Mouse (Mus musculus): Measurements from ENCODE around the gene Camp. TPM values are rescaled to one million over a fixed set of nuclear protein-coding genes. Genes with fewer than 3 reads are reported as not detected.

The Camp gene
- polyA plus RNA-seq, 1 experiment from 2014 or later = 0.60 TPM

GRCm38 (mm10) chr9:109875695-109876601, 26.5 kb upstream of the Camp start:
- under 1% methylated on average over 57 of the region's 76 CpGs for WGBS
- peak; percentile 53 for ATAC-seq (ENCODE audit: low FRiP score, low read depth)

GRCm38 (mm10) chr9:109874797-109875691, 25.6 kb upstream of the Camp start, which contains the start of gene Cdc25a:
Gene Cdc25a, plus strand, starts transcription at chr9:109875579.
- Histone ChIP-seq H3K9me3 (no peaks in the 10 kb centered on the region), H3K4me1 (peaks cover 15% of the 10 kb centered on the region), H3K4me2 (replicated peaks) (peak within 1 kb of the TSS; percentile 80), H3K27me3 (no peaks in the 10 kb centered on the region), H3K36me3 (peaks cover 26% of the 10 kb centered on the region), H3K9ac (peak within 1 kb of the TSS; percentile 98), H3K27ac (peak within 1 kb of the TSS; percentile 93), H3K4me3 (peak within 1 kb of the TSS; percentile 99)
- peak; percentile 94 for ATAC-seq (ENCODE audit: low FRiP score, low read depth)
- WGBS = 6% methylated on average over 33 of the region's 33 CpGs

More at GRCm38 (mm10) chr9:109875695-109876601, 26.5 kb upstream of the Camp start:
- Histone ChIP-seq H3K36me3 (peaks cover 35% of the 10 kb centered on the region), H3K27ac (peak overlapping the region; percentile 93), H3K4me3 (peak overlapping the region; percentile 99), H3K9ac (peak overlapping the region; percentile 98), H3K9me3 (no peaks in the 10 kb centered on the region), H3K27me3 (no peaks in the 10 kb centered on the region), H3K4me2 (replicated peaks) (peak overlapping the region; percentile 80), H3K4me1 (peaks cover 15% of the 10 kb centered on the region)

GRCm38 (mm10) chr9:109870983-109871572, 21.7 kb upstream of the Camp start:
- Histone ChIP-seq H3K27me3 (no peaks in the 10 kb centered on the region), H3K4me2 (replicated peaks) (no peak overlapping the region), H3K4me1 (0 out of 2 replicates have a peak, but pooled peaks cover 2% of the 10 kb centered on the region), H3K4me3 (no peak overlapping the region), H3K36me3 (no peaks in the 10 kb centered on the region), H3K27ac (no peak overlapping the region), H3K9ac (no peak overlapping the region), H3K9me3 (no peaks in the 10 kb centered on the region)
- 29% methylated on average over 6 of the region's 6 CpGs for WGBS
- ATAC-seq (ENCODE audit: low FRiP score, low read depth) = no peak

DNA sequence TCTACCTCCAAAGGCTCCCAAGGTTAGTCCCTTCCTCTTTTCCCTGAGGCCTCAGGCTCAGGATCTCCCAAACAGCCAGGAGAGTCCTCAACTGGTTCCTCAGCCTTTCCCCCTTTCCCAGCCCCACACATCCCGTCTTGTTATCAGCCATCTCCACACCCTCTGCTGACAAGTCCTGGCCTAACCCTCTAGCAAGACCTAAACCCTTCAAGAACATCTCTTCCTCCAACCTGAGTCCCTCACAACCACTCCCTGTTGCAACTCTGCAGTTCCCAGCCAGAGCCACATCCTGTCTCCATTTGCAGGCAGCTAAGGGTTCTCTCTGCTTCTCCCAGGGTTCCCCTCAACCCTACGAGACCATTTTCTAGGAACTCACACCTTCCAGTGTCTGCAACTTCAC, 16.8 kb upstream of the Camp start:
- H3K4me3 ChIP-seq = no peak overlapping the region
- ATAC-seq (ENCODE audit: low FRiP score, low read depth) = no peak
- 44% methylated on average over 2 of the region's 2 CpGs for WGBS

DNA sequence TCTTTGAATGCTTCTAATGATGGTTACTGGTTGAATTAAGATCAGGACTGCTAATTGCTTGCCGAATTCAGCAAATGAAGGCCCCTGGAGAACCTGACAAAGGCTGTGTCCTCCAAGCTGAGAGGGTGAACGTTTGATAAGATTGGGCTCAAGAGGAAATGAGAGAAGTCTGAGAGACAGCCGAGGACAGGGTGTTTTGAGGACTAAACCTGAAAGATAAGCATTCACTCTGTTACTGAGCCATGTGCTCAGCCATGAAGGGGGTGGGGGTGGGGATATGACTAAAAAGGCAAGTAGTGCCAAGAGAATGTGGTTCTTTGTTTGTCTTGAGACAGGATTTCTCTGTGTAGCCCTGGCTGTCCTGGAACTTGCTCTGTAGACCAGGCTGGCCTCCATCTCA, 13.7 kb upstream of the Camp start:
- Histone ChIP-seq H3K27ac (no peak overlapping the region), H3K4me1 (no peaks in the 10 kb centered on the region), H3K4me2 (replicated peaks) (no peak overlapping the region), H3K27me3 (peaks cover 7% of the 10 kb centered on the region), H3K9ac (no peak overlapping the region), H3K4me3 (no peak overlapping the region), H3K9me3 (no peaks in the 10 kb centered on the region), H3K36me3 (no peaks in the 10 kb centered on the region)
- 68% methylated on average over 3 of the region's 3 CpGs for WGBS
- no peak for ATAC-seq (ENCODE audit: low FRiP score, low read depth)

More for the DNA sequence above, 16.8 kb upstream of the Camp start:
- no peaks in the 10 kb centered on the region for H3K4me1 ChIP-seq
- no peak overlapping the region for H3K27ac ChIP-seq
- H3K4me2 ChIP-seq (replicated peaks) = no peak overlapping the region
- no peak overlapping the region for H3K9ac ChIP-seq
- H3K36me3 ChIP-seq = no peaks in the 10 kb centered on the region
- H3K9me3 ChIP-seq = no peaks in the 10 kb centered on the region
- H3K27me3 ChIP-seq = peaks cover 7% of the 10 kb centered on the region

- H3K9ac ChIP-seq = peak overlapping the region; percentile 35; the same call in 1 of the 2 replicates
- H3K27me3 ChIP-seq = peaks cover 7% of the 10 kb centered on the region
- peak; percentile 67; the same call in 1 of the 2 replicates for ATAC-seq (ENCODE audit: low FRiP score, low read depth)
- no peak overlapping the region for H3K27ac ChIP-seq
- H3K4me1 ChIP-seq = no peaks in the 10 kb centered on the region
- no peaks in the 10 kb centered on the region for H3K9me3 ChIP-seq
- H3K4me2 ChIP-seq (replicated peaks) = peak overlapping the region; percentile 51
- no peaks in the 10 kb centered on the region for H3K36me3 ChIP-seq
- H3K4me3 ChIP-seq = 0 out of 2 replicates have a peak overlapping the region, but pooled peaks have one; percentile 9
- WGBS = 18% methylated on average over 20 of the region's 20 CpGs
Measured at GRCm38 (mm10) chr9:109862397-109863044, 13.1 kb upstream of the Camp start.

GRCm38 (mm10) chr9:109855947-109856346, 6.5 kb upstream of the Camp start:
- Histone ChIP-seq H3K4me2 (replicated peaks) (no peak overlapping the region), H3K4me3 (no peak overlapping the region), H3K27ac (no peak overlapping the region), H3K4me1 (no peaks in the 10 kb centered on the region), H3K9me3 (no peaks in the 10 kb centered on the region), H3K9ac (no peak overlapping the region), H3K27me3 (no peaks in the 10 kb centered on the region), H3K36me3 (no peaks in the 10 kb centered on the region)
- ATAC-seq (ENCODE audit: low FRiP score, low read depth) = no peak
- 76% methylated on average over 6 of the region's 6 CpGs for WGBS

DNA sequence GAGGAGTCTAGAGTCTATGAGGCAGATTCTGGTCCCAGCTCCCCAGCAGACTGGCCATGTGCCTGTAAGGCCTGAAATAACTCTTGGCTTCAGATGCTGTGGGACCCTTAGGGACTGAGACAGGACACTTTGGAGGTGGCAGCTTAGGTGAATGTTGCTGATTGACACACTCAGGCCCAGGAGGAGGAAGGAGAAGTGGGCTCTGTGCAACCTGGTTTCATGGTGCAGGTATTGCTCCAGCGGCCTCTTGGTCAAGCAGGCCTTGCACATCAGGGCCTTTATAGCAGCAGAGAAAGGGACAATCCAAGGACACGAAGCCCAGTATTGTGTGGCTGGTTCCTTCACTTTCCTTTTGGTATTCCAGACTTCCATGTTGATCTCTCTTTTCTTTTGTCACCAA, 4.9 kb upstream of the Camp start:
- peaks cover 4% of the 10 kb centered on the region for H3K4me1 ChIP-seq
- no peak overlapping the region for H3K4me2 ChIP-seq (replicated peaks)
- no peak for ATAC-seq (ENCODE audit: low FRiP score, low read depth)
- H3K36me3 ChIP-seq = no peaks in the 10 kb centered on the region
- H3K27ac ChIP-seq = no peak overlapping the region
- no peak overlapping the region for H3K9ac ChIP-seq
- H3K4me3 ChIP-seq = no peak overlapping the region
- 88% methylated on average over 2 of the region's 2 CpGs for WGBS
- H3K27me3 ChIP-seq = no peaks in the 10 kb centered on the region
- H3K9me3 ChIP-seq = no peaks in the 10 kb centered on the region

- Histone ChIP-seq H3K9ac (no peak overlapping the region), H3K27ac (no peak overlapping the region), H3K4me3 (no peak overlapping the region), H3K9me3 (no peaks in the 10 kb centered on the region), H3K4me2 (replicated peaks) (no peak overlapping the region), H3K4me1 (peaks cover 9% of the 10 kb centered on the region), H3K36me3 (peaks cover 6% of the 10 kb centered on the region), H3K27me3 (no peaks in the 10 kb centered on the region)
- no peak for ATAC-seq (ENCODE audit: low FRiP score, low read depth)
- 87% methylated on average over 5 of the region's 5 CpGs for WGBS
Measured at GRCm38 (mm10) chr9:109850099-109850498, 682 bp upstream of the Camp start.

DNA sequence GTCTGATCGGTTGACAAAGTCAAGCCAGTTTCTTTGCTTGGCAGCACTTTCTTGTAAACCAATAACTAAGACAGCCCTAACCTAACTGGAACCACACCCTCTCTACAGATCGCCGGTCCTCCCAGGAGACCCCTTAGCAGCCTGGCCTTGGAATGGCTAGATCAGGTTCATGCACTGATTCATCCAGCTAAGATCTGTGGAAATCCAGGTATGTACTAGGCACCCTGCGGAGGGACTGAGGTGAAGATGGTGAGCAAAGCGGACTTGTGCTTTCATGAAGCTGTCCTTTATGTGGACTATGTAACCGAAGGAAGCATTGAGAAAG, 16.4 kb downstream of the Camp start:
- peaks cover 5% of the 10 kb centered on the region for H3K4me1 ChIP-seq
- 11% methylated on average over 6 of the region's 6 CpGs for WGBS
- peak overlapping the region; percentile 83 for H3K4me2 ChIP-seq (replicated peaks)
- peak overlapping the region; percentile 77; the same call in 1 of the 2 replicates for H3K27ac ChIP-seq
- no peaks in the 10 kb centered on the region for H3K27me3 ChIP-seq
- H3K9me3 ChIP-seq = no peaks in the 10 kb centered on the region
- peak overlapping the region; percentile 69 for H3K9ac ChIP-seq
- ATAC-seq (ENCODE audit: low FRiP score, low read depth) = peak; percentile 48
- H3K36me3 ChIP-seq = peaks cover 35% of the 10 kb centered on the region
- H3K4me3 ChIP-seq = peak overlapping the region; percentile 64

DNA sequence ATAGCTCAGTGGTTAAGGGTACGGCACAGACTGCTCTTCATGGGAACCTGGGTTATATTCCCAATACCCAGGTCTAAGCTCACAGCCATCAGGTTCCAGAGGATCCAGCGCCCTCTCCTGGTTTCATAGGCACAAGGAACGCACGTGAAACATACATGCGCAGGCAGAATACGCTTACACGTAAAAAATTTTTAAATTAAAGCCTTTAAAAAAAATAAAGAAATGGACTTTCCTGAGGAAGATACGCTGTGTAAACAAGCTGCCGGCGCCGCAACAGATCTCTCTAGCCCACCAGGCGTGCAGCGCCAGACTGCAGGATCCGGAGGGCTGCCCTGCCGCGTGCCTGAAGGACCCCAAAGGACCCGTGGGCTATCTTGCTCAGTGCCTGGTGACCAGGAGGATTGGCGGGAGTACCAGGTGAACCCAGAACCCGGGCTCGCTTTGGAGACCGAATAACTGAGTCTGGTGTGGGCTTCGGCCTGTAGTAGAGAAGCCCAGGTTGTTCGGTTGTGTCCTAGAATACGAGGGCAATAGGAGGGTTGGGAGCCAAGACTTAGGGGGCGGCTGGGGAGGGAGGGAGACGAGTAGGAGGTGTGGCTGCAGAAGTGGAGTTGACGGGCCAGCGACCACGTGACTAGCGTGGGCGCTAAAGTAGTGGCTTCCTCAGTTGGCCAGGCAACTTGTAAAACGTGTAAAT, 16.9 kb downstream of the Camp start, which contains the start of gene Nme6:
TSS of gene Nme6 (plus strand) at position 359 of the 697 bp plus-strand sequence.
- H3K27me3 ChIP-seq = no peaks in the 10 kb centered on the region
- peak within 1 kb of the TSS; percentile 69 for H3K9ac ChIP-seq
- H3K4me3 ChIP-seq = peak within 1 kb of the TSS; percentile 64
- H3K4me1 ChIP-seq = peaks cover 5% of the 10 kb centered on the region
- under 1% methylated on average over 32 of the region's 32 CpGs for WGBS
- H3K27ac ChIP-seq = peak within 1 kb of the TSS; percentile 77
- no peaks in the 10 kb centered on the region for H3K9me3 ChIP-seq
- peak; percentile 98 for ATAC-seq (ENCODE audit: low FRiP score, low read depth)
- H3K36me3 ChIP-seq = peaks cover 30% of the 10 kb centered on the region
- peak within 1 kb of the TSS; percentile 83 for H3K4me2 ChIP-seq (replicated peaks)
